Mouse (Mus musculus) megakaryocyte progenitor cell, adult 5-6 weeks (primary cell): Measurements from ENCODE around the gene Il24. TPM values are rescaled to one million over a fixed set of nuclear protein-coding genes. Genes with fewer than 3 reads are reported as not detected.
A peak's percentile ranks its signal among the peaks of the same experiment; 100 is the strongest.

ENCODE experiments used
- ATAC-seq: replicated peaks from 2 replicates; pipeline ENCODE4 v1.8.0; 2016; ENCODE audit warnings: mild to moderate bottlenecking, moderate TSS enrichment, inconsistent platforms; ENCODE audit not compliant: poor library complexity
- total RNA-seq, 2 experiments: library from RNA; stranded (forward) in 1 of 2; stranded (reverse) in 1 of 2; fragments of 157-497, 149-512 nt in 1 of 2; fragments of 200-1000 nt in 1 of 2; gene quantifications; 2 replicates each; pipeline versions ENCODE4 v1.2.3 to v1.2.4; 2015 to 2017

The Il24 gene
- total RNA-seq (2015) (not detected in 2 replicates), total RNA-seq (2017) (not detected in 2 replicates)

DNA sequence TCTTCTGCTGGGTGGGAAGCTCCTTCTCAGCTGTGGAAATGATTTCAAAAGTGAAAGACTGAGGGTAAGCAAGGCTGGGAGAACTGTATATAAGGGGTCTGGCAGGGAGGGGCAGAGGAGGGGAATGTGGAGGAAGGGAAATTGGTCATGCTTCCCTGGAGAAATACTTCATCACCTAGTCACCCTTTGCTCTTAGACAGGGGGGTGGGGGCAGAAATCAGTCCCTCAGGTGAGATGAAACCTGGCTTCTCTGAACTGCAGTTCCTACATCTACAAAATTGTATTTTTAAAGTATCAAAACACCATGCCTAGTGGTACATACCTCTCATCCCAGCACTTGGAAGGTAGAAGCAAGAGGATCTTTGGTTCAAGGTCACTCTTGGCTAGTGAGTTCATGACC is at the start of gene Il24:
Gene Il24 (minus strand): TSS at position 101 of the 400 bp plus-strand sequence.
- no peak for ATAC-seq

DNA sequence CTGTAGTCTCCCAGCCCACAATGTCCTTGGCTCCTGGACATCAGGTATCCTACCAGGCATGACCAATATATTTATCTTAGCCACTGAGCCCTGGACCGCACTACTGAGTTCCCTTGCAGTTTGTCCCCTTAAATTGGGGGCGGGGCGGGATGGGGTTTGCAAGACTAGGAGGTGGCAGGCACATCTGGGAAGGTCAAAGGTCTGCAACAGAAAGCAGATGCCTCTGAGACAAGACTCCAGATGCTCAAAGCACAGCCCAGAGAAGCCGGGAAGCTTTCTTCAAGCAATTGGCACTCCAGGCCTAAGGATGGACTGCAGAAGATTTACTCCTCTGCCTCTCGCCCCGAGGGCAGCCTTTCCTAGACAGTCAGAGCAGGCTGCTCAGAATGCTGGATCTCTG is 49.1 kb upstream of the Il24 start:
- no peak for ATAC-seq

DNA sequence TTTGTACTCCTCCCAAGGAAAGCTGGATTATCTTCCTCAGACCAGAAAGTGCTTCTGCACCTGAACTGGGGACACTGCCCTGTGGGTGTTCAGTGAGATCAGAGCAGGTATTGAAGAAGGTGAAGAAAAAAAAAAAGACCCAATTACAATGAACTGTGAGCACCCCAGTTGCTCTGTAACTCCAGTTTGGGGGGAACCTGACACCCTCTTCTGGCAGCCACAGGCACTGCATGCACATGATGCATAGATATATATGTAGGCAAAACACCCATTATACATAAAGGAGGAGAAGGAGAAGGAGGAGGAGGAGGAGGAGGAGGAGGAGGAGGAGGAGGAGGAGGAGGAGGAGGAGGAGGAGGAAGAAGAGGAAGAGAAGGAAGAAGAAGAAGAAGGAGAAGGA is 39.2 kb upstream of the Il24 start:
- ATAC-seq: peak; percentile 70

DNA sequence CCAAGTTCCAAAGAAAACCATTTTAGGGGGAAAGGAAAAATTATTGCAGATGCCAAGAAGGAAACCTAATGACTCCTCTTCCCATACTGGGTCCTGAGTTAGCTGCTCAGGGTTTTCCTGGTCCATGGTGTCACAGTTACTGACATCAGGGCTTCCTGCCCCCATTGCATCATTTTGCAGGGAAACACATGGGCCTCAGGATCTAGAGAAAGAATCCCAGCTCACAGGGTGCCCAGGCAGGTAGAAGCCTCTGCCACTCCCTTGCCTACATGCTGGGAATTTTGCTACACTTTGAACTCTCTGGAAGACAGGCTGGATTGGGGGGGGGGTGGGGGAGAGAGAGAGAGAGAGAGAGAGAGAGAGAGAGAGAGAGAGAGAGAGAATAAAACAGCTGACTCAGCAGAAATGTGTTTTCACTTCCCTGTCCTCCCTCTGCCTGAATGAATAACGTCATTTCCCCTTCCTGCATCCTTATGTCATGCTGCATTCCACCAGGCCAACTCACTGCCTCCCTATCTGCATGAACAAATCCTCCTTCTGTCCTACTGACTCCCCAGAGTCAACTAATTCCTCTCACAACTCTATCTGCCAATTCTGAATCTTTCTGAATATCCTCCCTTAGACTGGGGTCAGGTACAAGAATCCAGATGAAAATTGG is 31.2 kb upstream of the Il24 start:
- peak; percentile 73 for ATAC-seq

DNA sequence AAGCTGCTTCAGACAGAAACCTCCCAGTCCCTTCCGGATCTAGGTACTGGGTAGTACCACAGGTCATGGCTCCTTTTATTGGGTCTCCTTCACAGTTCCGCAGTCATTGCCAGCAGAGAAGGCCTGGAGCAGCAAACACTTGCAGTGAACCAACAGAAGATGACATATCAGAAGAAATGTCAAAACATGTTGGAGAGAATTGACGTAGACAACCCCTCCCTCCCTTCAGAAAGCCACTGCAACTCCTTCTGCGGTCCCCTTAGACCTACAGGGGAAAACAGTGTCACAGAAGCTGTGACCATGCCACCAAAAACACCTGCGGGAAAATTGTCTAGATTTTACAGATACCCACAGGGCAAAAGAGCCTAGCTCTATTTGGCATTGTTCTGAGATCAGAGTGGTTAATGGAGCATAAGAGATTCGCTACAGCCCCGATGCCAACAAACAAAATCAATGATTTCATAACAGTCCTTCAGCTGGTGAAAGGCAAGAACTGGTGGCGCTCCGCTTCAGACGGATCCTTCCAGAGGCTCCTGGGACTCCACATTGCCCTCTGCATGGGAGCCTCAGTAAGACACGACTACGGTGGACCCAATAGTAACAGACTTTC is 24.3 kb upstream of the Il24 start, which contains the start of gene Il20:
Gene Il20 (minus strand): TSS at position 51 of the 610 bp plus-strand sequence.
- ATAC-seq: no peak

DNA sequence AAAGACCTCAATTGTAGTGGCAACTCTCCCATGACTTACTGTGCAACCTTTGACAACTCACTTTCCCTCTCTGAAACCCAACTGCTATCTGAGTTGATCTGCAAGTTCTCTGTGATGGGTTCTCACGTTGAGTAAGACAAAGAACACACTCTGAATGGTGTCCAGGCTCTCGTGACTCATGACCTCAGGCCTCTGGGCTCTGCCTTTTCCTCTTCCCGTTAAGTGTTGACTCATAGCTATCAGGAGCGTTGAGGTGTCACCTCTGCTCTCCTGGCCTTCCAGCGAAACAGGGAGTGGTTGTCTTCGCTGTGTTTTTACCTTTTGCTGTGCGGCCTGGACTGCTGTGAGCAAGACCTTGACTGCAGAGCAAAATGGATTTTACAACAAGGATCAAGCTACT is 15.3 kb upstream of the Il24 start:
- ATAC-seq: no peak

DNA sequence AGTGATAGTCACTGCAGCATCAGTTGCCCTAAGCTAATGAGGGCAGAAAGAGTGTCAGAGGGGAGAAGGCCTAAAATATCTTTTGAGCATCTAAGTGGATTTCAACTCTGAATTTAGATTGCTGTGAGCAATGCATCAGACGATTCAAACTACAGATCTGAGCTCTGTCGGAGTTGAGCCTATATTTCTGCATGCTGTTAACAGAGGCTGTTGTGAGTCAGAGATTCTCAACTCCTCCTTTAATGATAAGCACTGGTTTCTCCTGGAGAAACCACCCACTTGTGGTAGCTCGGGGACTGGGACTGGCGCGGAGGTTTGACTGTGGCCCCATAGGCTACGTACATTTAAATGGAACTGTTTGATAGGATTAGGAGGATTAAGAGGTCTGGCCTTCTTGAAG is 7.2 kb upstream of the Il24 start:
- ATAC-seq: no peak

DNA sequence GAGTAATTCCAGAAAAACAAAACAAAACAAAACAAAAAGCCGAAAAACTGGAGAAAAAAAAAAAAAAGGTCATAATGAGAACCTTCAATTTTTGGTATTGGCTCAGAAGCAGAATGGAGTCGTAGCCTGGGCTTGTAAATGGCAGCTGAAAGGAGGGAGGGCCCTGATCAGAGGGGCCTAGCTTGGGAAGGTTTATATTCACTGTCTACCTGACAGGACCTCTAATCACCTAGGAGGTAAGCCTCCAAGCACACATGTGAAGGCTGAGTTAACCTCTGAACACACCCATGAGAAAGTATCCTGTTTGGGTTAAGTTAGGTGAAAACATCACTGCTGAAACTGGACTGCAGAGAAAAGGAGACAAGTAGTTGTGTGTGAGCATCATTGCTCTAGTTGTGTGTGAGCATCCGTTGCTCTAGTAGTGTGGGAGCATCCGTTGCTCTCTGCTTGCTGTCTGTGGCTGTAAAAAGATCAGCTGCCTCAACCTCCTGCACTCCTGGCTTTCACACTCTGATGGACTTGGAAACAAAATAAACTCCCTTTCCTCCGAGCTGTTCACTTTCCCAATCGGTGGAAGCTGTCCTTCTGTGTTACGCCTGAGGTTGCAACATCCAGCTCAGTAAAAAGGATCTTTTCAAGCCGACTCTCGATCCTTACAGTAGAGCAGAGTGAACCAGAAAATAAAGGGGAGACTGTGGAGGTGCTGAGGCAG is 6.2 kb upstream of the Il24 start:
- no peak for ATAC-seq

DNA sequence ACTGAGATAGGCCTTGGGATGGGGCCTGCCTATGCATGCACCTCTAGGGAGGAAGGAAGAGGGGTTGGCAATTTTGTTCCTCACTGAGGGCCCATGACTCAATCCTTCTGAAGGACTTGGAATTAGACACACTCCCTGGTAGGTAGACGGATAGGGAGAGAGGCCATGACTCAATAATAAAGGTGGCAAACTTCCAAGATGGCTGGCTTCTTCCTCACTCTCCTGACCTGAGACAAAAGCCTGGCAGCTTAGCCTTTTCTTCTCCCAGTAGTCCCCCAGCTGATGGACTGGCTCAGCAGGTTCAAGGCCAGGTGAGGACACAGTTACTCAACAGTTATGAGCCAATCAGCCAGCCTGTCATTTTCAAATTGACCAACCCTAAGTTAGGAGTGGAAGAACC is 5.2 kb upstream of the Il24 start:
- ATAC-seq: no peak

DNA sequence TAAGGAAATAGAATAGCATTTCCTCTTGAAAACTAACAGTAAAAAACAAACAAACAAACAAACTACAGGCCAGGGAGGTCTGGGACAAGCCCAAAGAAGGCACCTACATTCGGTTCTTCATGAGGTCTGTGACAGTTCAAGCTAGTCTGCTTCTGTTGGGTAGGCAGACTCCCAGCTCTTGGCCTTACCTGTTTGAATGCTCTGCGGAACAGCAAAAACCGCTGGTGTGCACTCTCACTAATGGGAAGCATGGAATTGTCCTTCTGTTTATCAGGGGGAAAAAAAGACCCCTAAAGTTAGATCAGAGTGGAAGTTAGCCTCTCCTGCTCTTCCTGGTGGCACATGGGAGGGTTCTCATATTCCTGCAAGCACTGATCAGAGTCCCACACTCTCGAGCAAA is 4.1 kb downstream of the Il24 start:
- ATAC-seq: no peak

DNA sequence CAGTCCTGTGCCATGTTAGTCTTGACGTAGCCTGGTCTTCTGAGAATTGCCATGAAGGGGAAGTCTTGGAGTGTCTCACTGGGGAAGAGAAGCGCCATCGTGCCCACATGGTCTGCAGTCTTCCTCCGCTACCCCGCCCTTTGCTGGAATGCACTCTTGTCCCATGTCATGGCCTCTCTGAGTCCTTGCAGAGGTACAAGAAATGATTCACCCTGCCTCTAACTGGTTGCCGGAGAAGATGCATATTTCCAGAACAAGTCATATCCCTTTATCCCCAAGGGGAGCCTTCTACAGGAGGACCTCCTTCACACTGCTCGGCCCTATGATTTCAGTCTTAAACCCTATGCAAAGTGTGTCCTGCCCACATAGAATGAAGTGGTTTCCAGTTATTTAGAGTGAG is 7.3 kb downstream of the Il24 start:
- no peak for ATAC-seq

DNA sequence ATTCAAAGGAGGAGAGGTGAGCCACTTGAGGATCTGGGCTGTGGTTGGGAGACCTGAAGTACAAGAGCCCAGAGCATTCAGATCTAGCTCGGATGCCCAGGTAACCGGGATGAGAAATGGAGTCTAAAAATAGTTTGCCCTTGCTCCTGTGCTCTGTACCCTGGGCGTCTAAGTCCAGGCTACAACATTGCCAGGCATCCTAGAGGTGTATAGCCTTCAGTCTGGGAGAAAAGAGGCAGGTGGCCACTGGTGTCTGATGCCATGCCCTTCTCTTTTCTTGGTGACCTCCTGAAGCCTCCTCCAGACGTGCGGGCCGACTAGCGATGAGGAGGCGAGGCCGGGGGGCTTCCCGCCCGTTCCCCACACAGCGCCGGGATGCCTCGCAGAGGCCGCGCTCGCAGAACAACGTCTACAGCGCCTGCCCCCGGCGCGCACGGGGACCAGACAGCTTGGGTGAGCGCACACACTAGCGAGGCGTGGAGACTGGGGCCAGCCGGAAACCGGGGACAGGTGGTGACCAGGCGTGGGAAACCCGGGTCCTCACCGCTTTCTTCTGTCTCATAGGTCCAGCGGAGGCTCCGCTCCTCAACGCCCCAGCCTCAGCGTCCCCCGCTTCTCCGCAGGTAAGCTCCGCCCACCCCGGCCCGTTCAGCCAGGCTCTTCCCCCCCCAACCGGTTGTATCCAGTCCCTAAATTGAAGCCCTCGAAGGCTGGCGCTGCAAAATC is 9.2 kb downstream of the Il24 start:
- peak; percentile 35 for ATAC-seq

DNA sequence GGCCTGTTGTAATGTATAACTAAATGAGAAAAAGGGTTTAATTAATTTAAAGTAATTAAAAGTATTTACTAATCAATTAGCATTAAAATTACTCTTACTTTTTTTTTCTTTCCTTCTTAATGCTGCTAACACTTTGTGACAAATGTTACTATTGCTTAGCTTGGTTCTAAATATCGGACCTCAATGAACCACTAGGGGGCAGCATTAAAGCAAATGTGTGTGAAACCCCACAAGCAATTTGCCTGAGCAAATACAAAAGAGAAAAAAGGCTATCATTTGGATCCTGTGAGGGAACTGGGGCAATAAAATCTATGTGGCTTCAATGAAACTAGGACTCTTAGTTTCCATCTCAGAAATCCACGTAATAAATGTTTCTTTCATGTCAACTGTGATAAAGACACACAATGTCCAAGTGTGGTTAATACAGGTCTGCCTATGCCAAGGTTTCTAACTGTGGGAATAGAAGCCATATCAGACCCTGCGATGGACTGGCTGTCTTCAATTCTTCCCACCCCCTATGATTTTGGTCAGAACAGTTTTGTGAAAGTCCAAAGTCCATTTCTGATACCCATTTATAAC is 10.2 kb downstream of the Il24 start:
- peak; percentile 44; the same call in 1 of the 2 replicates for ATAC-seq

DNA sequence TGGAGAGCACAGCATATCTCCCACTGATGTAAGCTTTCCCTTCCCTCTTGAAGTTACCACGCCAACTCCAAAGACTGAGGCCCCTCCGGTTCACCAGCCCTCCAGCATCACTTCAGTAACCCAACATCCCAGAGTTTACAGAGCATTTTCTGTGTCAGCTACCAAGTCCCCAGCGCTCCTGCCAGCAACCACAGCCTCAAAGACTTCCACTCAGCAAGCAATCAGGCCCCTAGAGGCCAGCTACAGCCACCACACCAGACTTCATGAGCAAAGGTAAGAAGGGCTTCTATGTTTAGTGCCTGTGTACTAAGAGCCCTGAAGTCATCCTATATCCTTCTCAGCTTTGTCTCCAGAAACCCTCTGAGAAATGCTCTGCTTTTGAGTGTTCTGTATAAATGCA is 11.3 kb downstream of the Il24 start:
- ATAC-seq: no peak

DNA sequence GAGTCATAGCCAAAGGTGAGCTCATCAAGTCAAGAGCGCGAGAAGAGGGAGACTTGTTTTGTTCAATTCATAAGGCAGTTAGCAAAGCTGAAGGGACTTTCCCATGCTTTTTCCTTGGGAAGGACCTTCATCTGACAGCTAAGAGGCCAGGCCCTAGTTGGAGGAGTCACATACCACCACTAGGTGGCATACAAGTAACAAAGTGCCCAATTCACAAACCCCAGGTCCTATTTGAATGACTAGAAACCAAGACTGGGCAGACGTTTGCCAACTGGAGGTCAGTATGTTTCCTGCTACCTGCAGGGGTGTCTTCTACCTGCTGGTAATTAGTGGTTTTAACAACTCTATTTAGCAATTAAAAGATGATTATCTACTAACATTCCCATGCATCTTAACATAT is 12.1 kb downstream of the Il24 start:
- peak; percentile 66; the same call in 1 of the 2 replicates for ATAC-seq

DNA sequence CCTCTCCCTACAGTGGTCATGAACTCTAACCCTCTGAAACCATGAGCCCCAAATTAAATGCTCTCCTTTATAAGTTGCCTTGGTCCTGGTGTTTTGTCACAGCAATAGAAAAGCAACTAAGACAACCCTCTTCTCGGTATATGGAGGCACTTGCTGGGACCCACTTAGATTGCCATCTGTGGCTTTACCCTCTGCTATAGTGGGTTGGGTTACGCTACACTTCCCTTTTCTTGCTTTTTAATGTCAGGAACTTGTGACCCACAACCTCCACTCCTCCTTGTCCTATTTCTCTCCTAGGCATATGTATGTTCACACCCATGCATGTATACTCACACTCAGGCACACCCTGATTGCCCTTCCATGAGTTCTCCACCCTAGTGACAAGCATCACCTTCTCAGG is 14.3 kb downstream of the Il24 start:
- peak; percentile 57 for ATAC-seq

DNA sequence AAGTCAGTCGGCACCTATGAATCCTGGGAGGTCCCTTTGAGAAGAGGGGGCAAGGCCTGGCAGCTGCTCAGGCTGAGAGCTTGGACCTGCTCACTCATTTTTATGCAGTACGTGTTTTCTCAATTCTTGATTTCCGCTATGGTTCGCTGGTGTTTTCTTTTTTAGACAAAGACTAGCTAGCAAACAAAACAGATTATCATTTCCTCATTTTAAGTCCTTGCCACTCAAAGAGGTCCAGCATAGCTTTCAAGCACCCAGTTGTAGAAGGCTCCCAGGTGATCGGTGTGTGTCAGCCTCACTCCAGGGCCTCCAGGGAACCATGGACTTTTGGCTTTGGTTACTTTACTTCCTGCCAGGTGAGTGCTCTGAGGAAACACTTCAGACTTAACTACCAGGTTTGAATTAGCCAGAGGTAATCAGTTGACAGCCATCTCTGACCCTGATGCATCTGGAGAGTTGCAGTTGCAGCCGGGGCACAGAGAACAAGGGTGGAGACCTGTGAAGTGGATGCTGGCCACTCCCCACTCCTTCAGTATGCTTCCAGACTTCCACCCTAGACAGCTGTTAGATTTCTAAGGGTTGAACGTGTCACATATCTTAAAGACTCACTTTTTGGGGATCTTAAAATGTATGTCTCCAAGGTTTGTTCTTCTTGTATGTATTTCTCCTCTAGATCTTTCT is 21.6 kb downstream of the Il24 start, which contains the start of gene Fcmr:
Gene Fcmr (plus strand): TSS at position 129 of the 681 bp plus-strand sequence.
- no peak for ATAC-seq

DNA sequence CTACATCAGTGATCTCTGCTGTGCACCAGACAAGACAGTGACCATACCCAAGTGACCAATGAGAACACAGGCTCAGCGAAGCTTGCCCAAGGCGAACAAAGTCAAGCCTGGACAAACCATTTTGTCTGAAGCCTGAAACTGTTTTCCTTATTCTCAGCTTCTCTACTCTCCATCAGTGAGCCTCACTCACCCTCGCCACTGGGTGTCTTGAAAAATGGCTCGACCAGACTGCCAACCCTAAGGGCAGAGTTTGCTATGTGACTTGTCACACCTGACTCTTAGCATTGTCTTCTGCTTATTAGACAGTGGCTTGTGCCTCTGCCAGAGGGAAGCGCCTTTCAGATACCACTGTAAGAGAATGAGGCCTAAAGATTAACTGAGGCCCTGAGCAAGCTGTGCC is 22.5 kb downstream of the Il24 start:
- ATAC-seq: no peak

DNA sequence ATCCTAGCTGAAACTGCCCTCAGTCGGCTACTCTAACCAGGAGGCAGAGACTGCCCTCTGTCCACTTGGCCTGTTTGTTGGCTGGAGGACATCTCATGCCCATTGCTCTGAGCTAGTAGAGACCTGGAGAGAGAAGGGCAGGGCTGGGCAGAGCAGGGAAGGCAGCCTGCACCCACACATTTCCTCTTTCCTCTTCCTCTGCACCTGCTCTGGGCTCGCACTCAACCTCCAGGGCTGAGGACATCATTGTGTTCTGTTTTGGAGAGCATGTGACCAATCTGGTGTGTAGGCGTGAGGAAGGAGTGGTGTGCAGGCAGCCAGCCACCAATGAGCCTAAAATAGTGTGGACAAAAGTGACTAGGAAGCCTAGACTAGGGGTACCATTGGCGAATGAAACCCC is 23.0 kb downstream of the Il24 start:
- peak; percentile 63 for ATAC-seq

DNA sequence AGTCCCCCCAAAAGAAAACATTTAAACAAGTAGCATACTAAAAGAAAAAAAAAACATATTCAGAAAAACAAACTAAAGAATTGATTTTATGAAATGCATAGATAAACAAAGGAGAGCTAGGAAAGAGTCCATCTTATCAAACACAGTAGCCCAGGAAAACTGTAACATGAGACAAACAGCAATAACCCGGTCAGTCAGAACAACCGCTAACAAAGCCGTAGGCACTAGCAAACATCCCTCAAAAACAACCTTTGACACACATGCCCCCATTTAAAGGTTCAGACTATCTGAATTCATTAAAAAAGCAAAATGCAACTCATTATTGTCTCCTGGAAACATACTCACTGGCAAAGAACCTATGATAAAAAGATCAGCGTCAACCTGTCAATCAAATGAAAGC is 29.8 kb downstream of the Il24 start:
- no peak for ATAC-seq
